26 mouse cellular contexts compared by ENCODE assay signal in the genomic region with DNA sequence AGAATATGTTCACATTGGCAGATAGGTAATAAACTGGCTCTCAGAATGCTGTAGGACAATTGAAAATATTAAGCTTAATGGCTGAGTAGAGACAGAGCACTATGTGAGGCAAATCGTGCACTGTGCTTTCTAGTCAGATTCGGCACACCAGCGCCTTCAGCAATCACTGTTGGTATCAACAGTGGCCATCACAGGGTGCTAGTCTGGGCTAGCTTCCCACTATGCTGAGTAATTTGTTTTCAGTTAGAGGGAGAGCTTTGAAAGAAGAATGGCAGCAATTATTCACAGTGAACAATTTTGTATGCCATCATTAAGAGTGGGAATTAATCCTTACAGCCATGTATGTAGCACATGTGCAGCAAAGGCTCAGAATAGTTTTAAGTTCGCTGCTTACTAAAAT. TPM values are rescaled to one million over a fixed set of nuclear protein-coding genes. Genes with fewer than 3 reads are reported as not detected.
DNase-seq lines count a peak whose midpoint lies in the region; ATAC-seq lines count a peak whose summit lies in the region.
"Had no signal": no experiment of that assay in that cellular context is flagged by ENCODE, and none has a peak within 500 bp of the region (broad histone marks: within the 10 kb centered on the region; RNA-seq: fewer than 3 reads in every experiment).

No protein-coding gene starts in this region.

- intact Hi-C loops in gastrocnemius, postnatal 36 days (cut with DNase I), result no loop called here

- H3K4me2 ChIP-seq in forebrain, embryonic 13.5 days, result no peak overlapping the region
- H3K4me2 ChIP-seq in forebrain, embryonic 15.5 days (replicated peaks), result no peak overlapping the region
- H3K4me2 ChIP-seq: embryonic facial prominence, embryonic 12.5 days; hindbrain, embryonic 13.5 days; midbrain, embryonic 15.5 days; neural tube, embryonic 12.5 days had no signal

- no peak overlapping the region for H3K4me3 ChIP-seq in forebrain, embryonic 13.5 days
- H3K4me3 ChIP-seq in forebrain, embryonic 10.5 days, result no peak overlapping the region
- no peak overlapping the region for H3K4me3 ChIP-seq in forebrain, embryonic 15.5 days
- H3K4me3 ChIP-seq: embryonic facial prominence, embryonic 12.5 days; heart, adult 2 months; hindbrain, embryonic 13.5 days; midbrain, embryonic 15.5 days; neural tube, embryonic 12.5 days had no signal

- no peaks in the 10 kb centered on the region for H3K9me3 ChIP-seq in forebrain, embryonic 13.5 days (replicated peaks)
- H3K9me3 ChIP-seq in forebrain, embryonic 10.5 days, result no peaks in the 10 kb centered on the region
- no peaks in the 10 kb centered on the region for H3K9me3 ChIP-seq in forebrain, embryonic 15.5 days
- H3K9me3 ChIP-seq: embryonic facial prominence, embryonic 12.5 days; hindbrain, embryonic 13.5 days; midbrain, embryonic 15.5 days; neural tube, embryonic 12.5 days had no signal

- no peaks in the 10 kb centered on the region for H3K27me3 ChIP-seq in forebrain, embryonic 13.5 days
- H3K27me3 ChIP-seq in forebrain, embryonic 10.5 days (ENCODE audit: poor library complexity, severe bottlenecking), result no peaks in the 10 kb centered on the region
- H3K27me3 ChIP-seq in forebrain, embryonic 15.5 days, result no peaks in the 10 kb centered on the region
- H3K27me3 ChIP-seq: embryonic facial prominence, embryonic 12.5 days; hindbrain, embryonic 13.5 days; midbrain, embryonic 15.5 days; neural tube, embryonic 12.5 days had no signal

- peaks cover 10% of the 10 kb centered on the region; the same call in 1 of the 2 replicates for H3K4me1 ChIP-seq in forebrain, embryonic 13.5 days
- H3K4me1 ChIP-seq in forebrain, embryonic 10.5 days, result peaks cover 8% of the 10 kb centered on the region; the same call in 1 of the 2 replicates
- peaks cover 13% of the 10 kb centered on the region for H3K4me1 ChIP-seq in forebrain, embryonic 15.5 days
- H3K4me1 ChIP-seq: embryonic facial prominence, embryonic 12.5 days; hindbrain, embryonic 13.5 days; midbrain, embryonic 15.5 days; neural tube, embryonic 12.5 days had no signal

- no peak overlapping the region for H3K9ac ChIP-seq in forebrain, embryonic 13.5 days
- H3K9ac ChIP-seq in forebrain, embryonic 15.5 days (replicated peaks), result no peak overlapping the region
- H3K9ac ChIP-seq: embryonic facial prominence, embryonic 12.5 days; hindbrain, embryonic 13.5 days; midbrain, embryonic 15.5 days; neural tube, embryonic 12.5 days had no signal

- peaks cover 26% of the 10 kb centered on the region for H3K36me3 ChIP-seq in forebrain, embryonic 13.5 days (ENCODE audit: poor library complexity, severe bottlenecking)
- peaks cover 50% of the 10 kb centered on the region for H3K36me3 ChIP-seq in forebrain, embryonic 10.5 days (replicated peaks)
- peaks cover 24% of the 10 kb centered on the region for H3K36me3 ChIP-seq in forebrain, embryonic 15.5 days

- no peak for DNase-seq in forebrain, embryonic 10.5 days (ENCODE audit: extremely low spot score, low spot score)
- peak; percentile 61 for DNase-seq in Muller cell, postnatal 12 days (ENCODE audit: inconsistent ontology term)
- DNase-seq in layer of hippocampus, adult 9-11 months, result peak; percentile 67
- no peak for DNase-seq in gastrocnemius, postnatal 36 days
- DNase-seq in adrenal gland, adult 18-20 months (ENCODE audit: low spot score in 2 of 2), result no peak
- DNase-seq: adrenal gland, postnatal 25 days; cerebellum, adult 11-12 months; cerebellum, postnatal 25 days; gastrocnemius, postnatal 10 days; heart, adult 2 months; kidney, adult 9 months; kidney, postnatal 14 days; lung, postnatal 4 days had no signal

- ATAC-seq in forebrain, embryonic 13.5 days, result peak; percentile 90
- ATAC-seq in forebrain, embryonic 15.5 days (replicated peaks), result peak; percentile 95
- ATAC-seq in megakaryocyte, adult 5-6 weeks (ENCODE audit: poor library complexity, severe bottlenecking), result no peak
- ATAC-seq: inflammation-experienced regulatory T-cells, adult 6 months; midbrain, embryonic 15.5 days had no signal

- no peak overlapping the region for H3K27ac ChIP-seq in forebrain, embryonic 13.5 days
- no peak overlapping the region for H3K27ac ChIP-seq in forebrain, embryonic 10.5 days
- H3K27ac ChIP-seq in forebrain, embryonic 15.5 days (replicated peaks), result no peak overlapping the region
- H3K27ac ChIP-seq: embryonic facial prominence, embryonic 12.5 days; heart, adult 2 months; hindbrain, embryonic 13.5 days; midbrain, embryonic 15.5 days; neural tube, embryonic 12.5 days; stomach, postnatal 0 days had no signal

- WGBS in forebrain, embryonic 13.5 days, result 41% methylated on average over 4 of the region's 4 CpGs
- 88% methylated on average over 4 of the region's 4 CpGs for whole genome bisulfite sequencing in forebrain, embryonic 10.5 days
- 30% methylated on average over 4 of the region's 4 CpGs for WGBS in forebrain, embryonic 15.5 days

RNA-seq across cellular contexts. Expression of gene Fktn, which starts 8.7 kb away (rescaled TPM):
- 19.3 and 20.5 TPM in 2 replicates for polyA plus RNA-seq in forebrain, embryonic 13.5 days (2015; fragmentation: Nextera tagmentation; extraction: Ambion mirVana)
- 22.7 and 23.3 TPM in 2 replicates for polyA plus RNA-seq in forebrain, embryonic 10.5 days (2016; fragmentation: Nextera tagmentation; extraction: Ambion mirVana)
- polyA plus RNA-seq in forebrain, embryonic 15.5 days (2015; fragmentation: Nextera tagmentation; extraction: Ambion mirVana), result 19.2 and 20.8 TPM in 2 replicates
- 2.5 and 3.9 TPM in 2 replicates for total RNA-seq in megakaryocyte, adult 5-6 weeks (2015)
- total RNA-seq in megakaryocyte, adult 5-6 weeks (2017), result 2.0 and 2.5 TPM in 2 replicates
- total RNA-seq in gastrocnemius, postnatal 36 days (2021), result 1 to 10 TPM; 6.0 to 6.9 TPM
- 10 to 100 TPM; 13.7 to 14.2 TPM for total RNA-seq in adrenal gland, adult 18-20 months (2021)

RNA-seq across cellular contexts. Expression of gene Tal2, which starts 57.0 kb away (rescaled TPM):
- 0.97 and 1.1 TPM in 2 replicates for polyA plus RNA-seq in forebrain, embryonic 13.5 days (2015; fragmentation: Nextera tagmentation; extraction: Ambion mirVana)
- 2.2 and 2.8 TPM in 2 replicates for polyA plus RNA-seq in forebrain, embryonic 10.5 days (2016; fragmentation: Nextera tagmentation; extraction: Ambion mirVana)
- 0.10 and 0.13 TPM in 2 replicates for polyA plus RNA-seq in forebrain, embryonic 15.5 days (2015; fragmentation: Nextera tagmentation; extraction: Ambion mirVana)
- total RNA-seq in megakaryocyte, adult 5-6 weeks (2015), result 0.07 and 0.39 TPM in 2 replicates
- total RNA-seq in megakaryocyte, adult 5-6 weeks (2017), result 0.48 and 0.65 TPM in 2 replicates
- under 1 TPM; 0.39 to 0.56 TPM for total RNA-seq in gastrocnemius, postnatal 36 days (2021)
- total RNA-seq in adrenal gland, adult 18-20 months (2021), result not detected
- total RNA-seq: adrenal gland, postnatal 25 days had no signal
- polyA plus RNA-seq: inflammation-experienced regulatory T-cells, adult 6 months; liver, adult 2 months; liver, embryonic 16.5 days; small intestine, adult 2 months; thymus, postnatal 0 days had no signal

Comparison
In these comparisons a context has a peak if more than half of its experiments do, and no peak if none do; other contexts are left out.
1. DNase-seq: peak in Muller cell, postnatal 12 days (single experiment) and layer of hippocampus, adult 9-11 months (single experiment); none in forebrain, embryonic 10.5 days (single experiment), gastrocnemius, postnatal 36 days (0 of 2) and adrenal gland, adult 18-20 months (0 of 2).